In genomic region chr9:40730701-40731590, GRCm38 (mm10) we compare ENCODE assay signal across 8 mouse cellular contexts. TPM values are rescaled to one million over a fixed set of nuclear protein-coding genes. Genes with fewer than 3 reads are reported as not detected.
DNase-seq lines count a peak whose midpoint lies in the region; ATAC-seq lines count a peak whose summit lies in the region.

No protein-coding gene starts in this region.

- peak overlapping the region; percentile 43 for H3K9ac ChIP-seq in hindbrain, embryonic 11.5 days (ENCODE audit: low read depth, low read length)

- H3K36me3 ChIP-seq in hindbrain, embryonic 11.5 days (ENCODE audit: control insufficient read depth, insufficient read depth, low read length), result no peaks in the 10 kb centered on the region

- peak overlapping the region; percentile 32 for H3K4me3 ChIP-seq in hindbrain, embryonic 11.5 days (ENCODE audit: low read depth, low read length)

- WGBS in hindbrain, embryonic 11.5 days, result under 1% methylated on average over 35 of the region's 35 CpGs

- ATAC-seq in hindbrain, embryonic 11.5 days (ENCODE audit: low FRiP score), result peak; percentile 90
- ATAC-seq in megakaryocyte, adult 5-6 weeks (ENCODE audit: poor library complexity, severe bottlenecking), result peak; percentile 48

- H3K27ac ChIP-seq in hindbrain, embryonic 11.5 days (ENCODE audit: low read depth, low read length), result peak overlapping the region; percentile 90

- peak; percentile 42 to 55 for DNase-seq in adrenal gland, adult 18-20 months (ENCODE audit: low spot score in 2 of 2)
- peak; percentile 75 for DNase-seq in cerebellum, adult 8-10 months
- peak; percentile 95 for DNase-seq in forelimb bud, embryonic 11.5 days (ENCODE audit: low read depth, low spot score)
- peak; percentile 78 for DNase-seq in hindbrain, embryonic 11.5 days (ENCODE audit: low spot score)
- DNase-seq in left cerebral cortex, postnatal 25 days (ENCODE audit: low spot score in 2 of 2), result peak; percentile 45 to 79
- DNase-seq in right cerebral cortex, postnatal 10 days (ENCODE audit: low spot score in 2 of 2), result peak; percentile 65 to 78
- DNase-seq in c-Kit-positive CD71-positive TER-119-positive erythroid progenitor cells, embryonic 14.5 days (ENCODE audit: low spot score), result no peak

- peak overlapping the region; percentile 72 for H3K4me2 ChIP-seq in hindbrain, embryonic 11.5 days (replicated peaks; ENCODE audit: low read depth, low read length)

- no peaks in the 10 kb centered on the region for H3K9me3 ChIP-seq in hindbrain, embryonic 11.5 days (ENCODE audit: control insufficient read depth, low read length)

- intact Hi-C loops in left cerebral cortex, postnatal 25 days (cut with DNase I), result no loop called here

- no peaks in the 10 kb centered on the region for H3K4me1 ChIP-seq in hindbrain, embryonic 11.5 days (replicated peaks; ENCODE audit: control insufficient read depth, insufficient read depth, low read length)

- H3K27me3 ChIP-seq in hindbrain, embryonic 11.5 days (ENCODE audit: control insufficient read depth, insufficient read depth, low read length), result no peaks in the 10 kb centered on the region

RNA-seq across cellular contexts. Expression of gene Clmp, which starts 45.2 kb away (rescaled TPM):
- 1 to 10 TPM; 5.2 to 8.1 TPM for total RNA-seq in adrenal gland, adult 18-20 months (2021)
- 44.1 and 45.6 TPM in 2 replicates for polyA plus RNA-seq in hindbrain, embryonic 11.5 days (2014; fragmentation: Nextera tagmentation; extraction: Ambion mirVana)
- total RNA-seq in left cerebral cortex, postnatal 25 days (2021), result 10 to 100 TPM; 28.1 to 32.3 TPM
- total RNA-seq in megakaryocyte, adult 5-6 weeks (2015), result 0.30 and 1.3 TPM in 2 replicates
- total RNA-seq in megakaryocyte, adult 5-6 weeks (2017), result 0.61 and 1.4 TPM in 2 replicates
